Mouse (Mus musculus) cerebellum, adult 2 months (tissue): ENCODE measurements at regions not wholly inside any gene's neighbourhood (a gene's known extent, or its start where the extent isn't known, plus 50 kb on each side); places are given as distances from the start of the nearest gene placed in this dataset.
"Not testable (repeated sequence)": the region's sequence is repeated elsewhere in the genome, so short reads cannot be mapped to it uniquely, and the experiment has no call there.

Source experiments
- CTCF ChIP-seq: fragments of 200-500 bp; IDR thresholded peaks from 2 replicates; pipeline ENCODE4 v1.5.1; 2011; ENCODE audit warnings: low read depth, mild to moderate bottlenecking, control low read depth, low read length, moderate library complexity, borderline replicate concordance; ENCODE audit not compliant: insufficient read depth
- POLR2A ChIP-seq: fragments of 200-500 bp; IDR thresholded peaks from 2 replicates; pipeline ENCODE4 v1.6.1; 2011; ENCODE audit warnings: low read length, control low read depth, borderline replicate concordance; ENCODE audit not compliant: insufficient read depth

GRCm38 (mm10) chr8:20557609-20558008 is 57.1 kb upstream of the Gm21119 start:
- TF ChIP-seq CTCF, POLR2A: not testable (repeated sequence)
